Mouse (Mus musculus) lung, embryonic 14.5 days (tissue): ENCODE results near the gene Ss18l1. TPM values are rescaled to one million over a fixed set of nuclear protein-coding genes. Genes with fewer than 3 reads are reported as not detected.
A peak's percentile ranks its signal among the peaks of the same experiment; 100 is the strongest.

Experiments used
- ATAC-seq: fragments of 200-750 bp; cut with Nextera tagmentation; 2 replicates; pipeline ENCODE4 v1.8.0; 2017; ENCODE audit warnings: mild to moderate bottlenecking, moderate TSS enrichment, moderate library complexity; ENCODE audit not compliant: insufficient read depth
- DNase-seq: peaks from one replicate; pipeline ENCODE4 v3.0.0-alpha.2; 2015
- H3K27ac ChIP-seq: fragments of 300-500 bp; sonication (generic); 2 replicates; pipeline ENCODE4 v1.5.1; 2014; ENCODE audit warnings: low read depth, mild to moderate bottlenecking, moderate library complexity
- H3K27me3 ChIP-seq: fragments of 300-500 bp; sonication (generic); 2 replicates; pipeline ENCODE4 v1.6.1; 2014; ENCODE audit warnings: low read length, control low read depth; ENCODE audit not compliant: insufficient read depth
- H3K36me3 ChIP-seq: fragments of 300-500 bp; sonication (generic); 2 replicates; pipeline ENCODE4 v1.6.1; 2014; ENCODE audit warnings: control low read depth; ENCODE audit not compliant: insufficient read depth
- H3K4me1 ChIP-seq: fragments of 300-500 bp; sonication (generic); 2 replicates; pipeline ENCODE4 v1.6.1; 2014; ENCODE audit warnings: antibody characterized with exemption, control low read depth; ENCODE audit not compliant: insufficient read depth
- H3K4me2 ChIP-seq: fragments of 300-500 bp; sonication (generic); 2 replicates; pipeline ENCODE4 v1.6.1; 2014; ENCODE audit warnings: mild to moderate bottlenecking
- H3K4me3 ChIP-seq: fragments of 300-500 bp; sonication (generic); 2 replicates; pipeline ENCODE4 v1.5.1; 2014; ENCODE audit warnings: low read depth, low read length
- H3K9ac ChIP-seq: fragments of 300-500 bp; sonication (generic); 2 replicates; pipeline ENCODE4 v1.6.1; 2014
- H3K9me3 ChIP-seq: fragments of 300-500 bp; sonication (generic); 2 replicates; pipeline ENCODE4 v1.6.1; 2016; ENCODE audit warnings: low read depth, low read length, control low read depth
- CTCF ChIP-seq: IDR thresholded peaks from 2 replicates; pipeline ENCODE4 v1.5.1; 2016; ENCODE audit warnings: antibody characterized with exemption, low read depth
- WGBS: fragments of 180-500 bp; shearing (Covaris S2); extraction: QIAGEN DNeasy Blood & Tissue Kit; methylation state at CpG from one replicate; pipeline ENCODE4 v1.1.7; 2014; 5-methylcytosine and 5-hydroxymethylcytosine counted together
- polyA plus RNA-seq: library from polyadenylated mRNA; unstranded; fragments of >200 nt; fragmentation: Nextera tagmentation; extraction: Ambion mirVana; gene quantifications from 2 replicates; pipeline ENCODE4 v1.2.1, GENCODE M21; 2014

The Ss18l1 gene
- polyA plus RNA-seq, 1 experiment from 2014 or later, result 5.6 TPM

GRCm38 (mm10) chr2:180024401-180025098 is 17.8 kb upstream of the Ss18l1 start, which contains the start of gene Lsm14b:
TSS of gene Lsm14b (plus strand) at chr2:180024987.
- Histone ChIP-seq H3K9me3 (no peaks in the 10 kb centered on the region), H3K27me3 (peaks cover 16% of the 10 kb centered on the region), H3K4me1 (peaks cover 15% of the 10 kb centered on the region), H3K36me3 (peaks cover 28% of the 10 kb centered on the region), H3K9ac (peak within 1 kb of the TSS; percentile 81), H3K4me2 (peak within 1 kb of the TSS; percentile 72), H3K4me3 (peak within 1 kb of the TSS; percentile 95), H3K27ac (peak within 1 kb of the TSS; percentile 91)
- under 1% methylated on average over 69 of the region's 80 CpGs for WGBS
- DNase-seq (peak; percentile 99), ATAC-seq (peak; percentile 96)
- TF ChIP-seq CTCF, result no peak

GRCm38 (mm10) chr2:180025135-180025860 is 17.0 kb upstream of the Ss18l1 start:
- H3K9ac ChIP-seq, result peak overlapping the region; percentile 81
- peaks cover 15% of the 10 kb centered on the region for H3K4me1 ChIP-seq
- peak overlapping the region; percentile 72 for H3K4me2 ChIP-seq
- H3K9me3 ChIP-seq, result no peaks in the 10 kb centered on the region
- H3K27ac ChIP-seq, result peak overlapping the region; percentile 91
- ATAC-seq, result no peak; the same call in none of the 2 replicates
- no peak for TF ChIP-seq CTCF
- peak; percentile 50 for DNase-seq
- H3K4me3 ChIP-seq, result peak overlapping the region; percentile 95
- 1% methylated on average over 82 of the region's 84 CpGs for WGBS
- H3K27me3 ChIP-seq, result peaks cover 16% of the 10 kb centered on the region
- peaks cover 35% of the 10 kb centered on the region for H3K36me3 ChIP-seq

GRCm38 (mm10) chr2:180025861-180026200 is 16.5 kb upstream of the Ss18l1 start:
- Histone ChIP-seq H3K4me2 (peak overlapping the region; percentile 72), H3K9ac (peak overlapping the region; percentile 81), H3K4me1 (peaks cover 15% of the 10 kb centered on the region), H3K27me3 (peaks cover 16% of the 10 kb centered on the region), H3K9me3 (no peaks in the 10 kb centered on the region), H3K4me3 (peak overlapping the region; percentile 95), H3K36me3 (peaks cover 41% of the 10 kb centered on the region), H3K27ac (no peak overlapping the region)
- ATAC-seq (no peak), DNase-seq (no peak)
- WGBS, result 7% methylated on average over 6 of the region's 6 CpGs
- no peak for TF ChIP-seq CTCF

GRCm38 (mm10) chr2:180027768-180028167 is 14.5 kb upstream of the Ss18l1 start:
- TF ChIP-seq CTCF, result no peak
- DNase-seq (no peak), ATAC-seq (no peak)
- H3K27me3 ChIP-seq, result peaks cover 9% of the 10 kb centered on the region
- H3K9me3 ChIP-seq, result no peaks in the 10 kb centered on the region
- H3K4me2 ChIP-seq, result peak overlapping the region; percentile 72
- WGBS, result 66% methylated on average over 9 of the region's 9 CpGs
- peaks cover 60% of the 10 kb centered on the region for H3K36me3 ChIP-seq
- no peak overlapping the region for H3K27ac ChIP-seq
- peaks cover 15% of the 10 kb centered on the region for H3K4me1 ChIP-seq
- H3K4me3 ChIP-seq, result 0 out of 2 replicates have a peak overlapping the region, but pooled peaks have one; percentile 95
- 0 out of 2 replicates have a peak overlapping the region, but pooled peaks have one; percentile 81 for H3K9ac ChIP-seq

GRCm38 (mm10) chr2:180031270-180031669 is 11.0 kb upstream of the Ss18l1 start:
- ATAC-seq, result no peak
- H3K27ac ChIP-seq, result no peak overlapping the region
- no peak for TF ChIP-seq CTCF

GRCm38 (mm10) chr2:180032925-180033324 is 9.4 kb upstream of the Ss18l1 start:
- no peaks in the 10 kb centered on the region for H3K27me3 ChIP-seq
- H3K27ac ChIP-seq, result no peak overlapping the region
- peak; percentile 40 for DNase-seq
- no peaks in the 10 kb centered on the region for H3K4me1 ChIP-seq
- 75% methylated on average over 3 of the region's 3 CpGs for WGBS
- peaks cover 100% of the 10 kb centered on the region for H3K36me3 ChIP-seq
- H3K9me3 ChIP-seq, result no peaks in the 10 kb centered on the region
- no peak for ATAC-seq
- TF ChIP-seq CTCF, result no peak
- no peak overlapping the region for H3K9ac ChIP-seq
- no peak overlapping the region for H3K4me2 ChIP-seq
- H3K4me3 ChIP-seq, result no peak overlapping the region

More at GRCm38 (mm10) chr2:180031270-180031669, 11.0 kb upstream of the Ss18l1 start:
- Histone ChIP-seq H3K9ac (no peak overlapping the region), H3K4me2 (no peak overlapping the region), H3K4me1 (peaks cover 11% of the 10 kb centered on the region), H3K36me3 (peaks cover 95% of the 10 kb centered on the region), H3K4me3 (no peak overlapping the region), H3K27me3 (no peaks in the 10 kb centered on the region), H3K9me3 (no peaks in the 10 kb centered on the region)
- WGBS, result 94% methylated on average over 6 of the region's 6 CpGs
- no peak for DNase-seq

GRCm38 (mm10) chr2:180033956-180034355 is 8.4 kb upstream of the Ss18l1 start:
- ATAC-seq (peak; percentile 19), DNase-seq (no peak)
- no peak for TF ChIP-seq CTCF
- H3K9ac ChIP-seq, result no peak overlapping the region
- no peaks in the 10 kb centered on the region for H3K4me1 ChIP-seq
- H3K27ac ChIP-seq, result no peak overlapping the region
- H3K4me2 ChIP-seq, result no peak overlapping the region
- no peak overlapping the region for H3K4me3 ChIP-seq
- WGBS, result 61% methylated on average over 3 of the region's 3 CpGs
- no peaks in the 10 kb centered on the region for H3K27me3 ChIP-seq
- H3K9me3 ChIP-seq, result no peaks in the 10 kb centered on the region
- H3K36me3 ChIP-seq, result peaks cover 100% of the 10 kb centered on the region
